Mouse (Mus musculus) stomach, postnatal 0 days (tissue): ENCODE data around the gene 9130008F23Rik. TPM values are rescaled to one million over a fixed set of nuclear protein-coding genes. Genes with fewer than 3 reads are reported as not detected.

Experiments used
- ATAC-seq: fragments of 200-750 bp; cut with Nextera tagmentation; 2 replicates; pipeline ENCODE4 v1.8.0; 2017; ENCODE audit not compliant: low FRiP score, low TSS enrichment
- DNase-seq: peaks from one replicate; pipeline ENCODE4 v3.0.0-alpha.2; 2016; ENCODE audit warnings: low spot score
- H3K27ac ChIP-seq: fragments of 300-500 bp; sonication (generic); replicated peaks from 2 replicates; pipeline ENCODE4 v1.5.1; 2014; ENCODE audit warnings: mild to moderate bottlenecking, control low read depth
- H3K27me3 ChIP-seq: fragments of 300-500 bp; sonication (generic); 2 replicates; pipeline ENCODE4 v1.6.1; 2014; ENCODE audit warnings: low read length; ENCODE audit not compliant: control insufficient read depth, insufficient read depth
- H3K36me3 ChIP-seq: fragments of 300-500 bp; sonication (generic); 2 replicates; pipeline ENCODE4 v1.6.1; 2014; ENCODE audit warnings: low read length, mixed read lengths; ENCODE audit not compliant: control insufficient read depth, insufficient read depth
- H3K4me1 ChIP-seq: fragments of 300-500 bp; sonication (generic); replicated peaks from 2 replicates; pipeline ENCODE4 v1.6.1; 2014; ENCODE audit warnings: antibody characterized with exemption; ENCODE audit not compliant: control insufficient read depth, insufficient read depth
- H3K4me2 ChIP-seq: fragments of 300-500 bp; sonication (generic); replicated peaks from 2 replicates; pipeline ENCODE4 v1.6.1; 2014; ENCODE audit warnings: low read depth, mild to moderate bottlenecking, control low read depth, moderate library complexity
- H3K4me3 ChIP-seq: fragments of 300-500 bp; sonication (generic); 2 replicates; pipeline ENCODE4 v1.5.1; 2014; ENCODE audit warnings: low read depth, low read length, control low read depth
- H3K9ac ChIP-seq: fragments of 300-500 bp; sonication (generic); 2 replicates; pipeline ENCODE4 v1.6.1; 2014; ENCODE audit warnings: mild to moderate bottlenecking, low read length, control low read depth, mixed read lengths
- H3K9me3 ChIP-seq: fragments of 300-500 bp; sonication (generic); 2 replicates; pipeline ENCODE4 v1.6.1; 2016; ENCODE audit warnings: low read length; ENCODE audit not compliant: control insufficient read depth
- CTCF ChIP-seq: IDR thresholded peaks from 2 replicates; pipeline ENCODE4 v1.5.1; 2016; ENCODE audit warnings: antibody characterized with exemption, low read depth, mild to moderate bottlenecking, moderate library complexity
- EP300 ChIP-seq: optimal IDR thresholded peaks from 2 replicates; pipeline ENCODE3; 2016; ENCODE audit warnings: antibody characterized with exemption
- WGBS: fragments of 180-500 bp; shearing (Covaris S2); extraction: QIAGEN DNeasy Blood & Tissue Kit; methylation state at CpG from one replicate; pipeline ENCODE4 v1.1.7; 2014; 5-methylcytosine and 5-hydroxymethylcytosine counted together
- polyA plus RNA-seq: library from polyadenylated mRNA; unstranded; fragments of >200 nt; fragmentation: Nextera tagmentation; extraction: Ambion mirVana; gene quantifications from 2 replicates; pipeline ENCODE4 v1.2.1, GENCODE M21; 2015

Gene 9130008F23Rik
- polyA plus RNA-seq, 1 experiment from 2014 or later: 5.7 TPM

- TF ChIP-seq CTCF (no peak), EP300 (no peak)
- DNase-seq (no peak), ATAC-seq (no peak)
- H3K27me3 ChIP-seq: no peaks in the 10 kb centered on the region
- H3K9ac ChIP-seq: no peak overlapping the region
- H3K9me3 ChIP-seq: no peaks in the 10 kb centered on the region
- WGBS: 52% methylated on average over 4 of the region's 4 CpGs
- H3K4me3 ChIP-seq: no peak overlapping the region
- no peaks in the 10 kb centered on the region for H3K36me3 ChIP-seq
- 0 out of 2 replicates have a peak, but pooled peaks cover 2% of the 10 kb centered on the region for H3K4me1 ChIP-seq
- no peak overlapping the region for H3K4me2 ChIP-seq
- H3K27ac ChIP-seq: no peak overlapping the region
These were observed 19.5 kb upstream of the 9130008F23Rik start for GRCm38 (mm10) chr17:40899783-40900363.

- H3K4me2 ChIP-seq: no peak overlapping the region
- no peaks in the 10 kb centered on the region for H3K4me1 ChIP-seq
- no peak overlapping the region for H3K9ac ChIP-seq
- no peak overlapping the region for H3K4me3 ChIP-seq
- no peaks in the 10 kb centered on the region for H3K36me3 ChIP-seq
- DNase-seq: no peak
- H3K27me3 ChIP-seq: no peaks in the 10 kb centered on the region
- no peak for TF ChIP-seq EP300
- TF ChIP-seq CTCF: peak; percentile 77
- 50% methylated on average over 1 of the region's 1 CpGs for WGBS
- ATAC-seq: no peak
- no peaks in the 10 kb centered on the region for H3K9me3 ChIP-seq
- H3K27ac ChIP-seq: no peak overlapping the region
These were observed 16.5 kb upstream of the 9130008F23Rik start for GRCm38 (mm10) chr17:40896863-40897262.

- H3K27me3 ChIP-seq: no peaks in the 10 kb centered on the region
- ATAC-seq (no peak), DNase-seq (no peak)
- H3K4me3 ChIP-seq: no peak overlapping the region
- no peak overlapping the region for H3K9ac ChIP-seq
- no peaks in the 10 kb centered on the region for H3K36me3 ChIP-seq
- H3K27ac ChIP-seq: no peak overlapping the region
- WGBS: 79% methylated on average over 4 of the region's 4 CpGs
- H3K9me3 ChIP-seq: no peaks in the 10 kb centered on the region
- H3K4me2 ChIP-seq: no peak overlapping the region
- H3K4me1 ChIP-seq: no peaks in the 10 kb centered on the region
- TF ChIP-seq EP300 (no peak), CTCF (no peak)
These were observed 7.6 kb upstream of the 9130008F23Rik start for GRCm38 (mm10) chr17:40887849-40888536.

GRCm38 (mm10) chr17:40885155-40885554 is 4.8 kb upstream of the 9130008F23Rik start:
- no peaks in the 10 kb centered on the region for H3K4me1 ChIP-seq

GRCm38 (mm10) chr17:40882172-40882571 is 1.8 kb upstream of the 9130008F23Rik start:
- ATAC-seq: peak; percentile 50
- WGBS: 75% methylated on average over 6 of the region's 6 CpGs
- no peaks in the 10 kb centered on the region for H3K4me1 ChIP-seq
- no peak overlapping the region for H3K27ac ChIP-seq
- H3K9ac ChIP-seq: no peak overlapping the region
- no peaks in the 10 kb centered on the region for H3K36me3 ChIP-seq
- no peak for DNase-seq
- no peaks in the 10 kb centered on the region for H3K9me3 ChIP-seq
- no peaks in the 10 kb centered on the region for H3K27me3 ChIP-seq
- no peak overlapping the region for H3K4me3 ChIP-seq
- no peak overlapping the region for H3K4me2 ChIP-seq
- TF ChIP-seq CTCF: no peak
- no peak for TF ChIP-seq EP300

More at GRCm38 (mm10) chr17:40885155-40885554, 4.8 kb upstream of the 9130008F23Rik start:
- Histone ChIP-seq H3K36me3 (no peaks in the 10 kb centered on the region), H3K4me2 (no peak overlapping the region), H3K27ac (no peak overlapping the region; the same call in 1 of the 2 replicates), H3K9me3 (no peaks in the 10 kb centered on the region), H3K27me3 (no peaks in the 10 kb centered on the region), H3K9ac (no peak overlapping the region), H3K4me3 (no peak overlapping the region)
- DNase-seq (no peak), ATAC-seq (peak; percentile 53; the same call in 1 of the 2 replicates)
- TF ChIP-seq EP300 (peak; percentile 81), CTCF (no peak)
- WGBS: 54% methylated on average over 4 of the region's 4 CpGs

- no peak for DNase-seq
- H3K36me3 ChIP-seq: no peaks in the 10 kb centered on the region
- peak overlapping the region; percentile 80 for H3K4me2 ChIP-seq
- WGBS: 15% methylated on average over 6 of the region's 6 CpGs
- no peaks in the 10 kb centered on the region for H3K4me1 ChIP-seq
- no peak for ATAC-seq
- peak overlapping the region; percentile 78 for H3K4me3 ChIP-seq
- H3K9ac ChIP-seq: peak overlapping the region; percentile 80
- no peaks in the 10 kb centered on the region for H3K9me3 ChIP-seq
- TF ChIP-seq EP300 (no peak), CTCF (no peak)
- no peaks in the 10 kb centered on the region for H3K27me3 ChIP-seq
- H3K27ac ChIP-seq: peak overlapping the region; percentile 89
These were observed 833 bp downstream of the 9130008F23Rik start for GRCm38 (mm10) chr17:40879528-40879923.
